Mouse (Mus musculus) heart, embryonic 15.5 days (tissue): ENCODE results near the gene Gpr162. TPM values are rescaled to one million over a fixed set of nuclear protein-coding genes. Genes with fewer than 3 reads are reported as not detected.
"Not testable (repeated sequence)": the region's sequence is repeated elsewhere in the genome, so short reads cannot be mapped to it uniquely, and the experiment has no call there.

ENCODE experiments used
- ATAC-seq: fragments of 200-750 bp; cut with Nextera tagmentation; replicated peaks from 2 replicates; pipeline ENCODE4 v1.8.0; 2017; ENCODE audit warnings: low read depth, moderate TSS enrichment; ENCODE audit not compliant: insufficient number of reproducible peaks, insufficient read depth, low FRiP score
- H3K27ac ChIP-seq: fragments of 300-500 bp; sonication (generic); 2 replicates; pipeline ENCODE4 v1.5.1; 2015; ENCODE audit warnings: mild to moderate bottlenecking, inconsistent platforms
- H3K27me3 ChIP-seq: fragments of 300-500 bp; sonication (generic); 2 replicates; pipeline ENCODE4 v1.6.1; 2015; ENCODE audit warnings: inconsistent platforms
- H3K36me3 ChIP-seq: fragments of 300-500 bp; sonication (generic); 2 replicates; pipeline ENCODE4 v1.6.1; 2015; ENCODE audit warnings: mild to moderate bottlenecking, inconsistent platforms
- H3K4me1 ChIP-seq: fragments of 300-500 bp; sonication (generic); replicated peaks from 2 replicates; pipeline ENCODE4 v1.6.1; 2015; ENCODE audit warnings: inconsistent platforms
- H3K4me2 ChIP-seq: fragments of 300-500 bp; sonication (generic); 2 replicates; pipeline ENCODE4 v1.6.1; 2015; ENCODE audit warnings: inconsistent platforms, mild to moderate bottlenecking, moderate library complexity
- H3K4me3 ChIP-seq: fragments of 300-500 bp; sonication (generic); 2 replicates; pipeline ENCODE4 v1.5.1; 2015; ENCODE audit warnings: mild to moderate bottlenecking, inconsistent platforms
- H3K9ac ChIP-seq: fragments of 300-500 bp; sonication (generic); 2 replicates; pipeline ENCODE4 v1.6.1; 2015; ENCODE audit warnings: mild to moderate bottlenecking, inconsistent platforms
- H3K9me3 ChIP-seq: fragments of 300-500 bp; sonication (generic); replicated peaks from 2 replicates; pipeline ENCODE4 v1.6.1; 2016; ENCODE audit warnings: inconsistent platforms
- WGBS: fragments of 180-500 bp; shearing (Covaris S2); methylation state at CpG from one replicate; pipeline ENCODE4 v1.1.7; 2015; ENCODE audit warnings: mixed read lengths; 5-methylcytosine and 5-hydroxymethylcytosine counted together
- polyA plus RNA-seq: library from polyadenylated mRNA; unstranded; fragments of >200 nt; fragmentation: Nextera tagmentation; extraction: Ambion mirVana; gene quantifications from 2 replicates; pipeline ENCODE4 v1.2.1, GENCODE M21; 2015

Gpr162 gene
- polyA plus RNA-seq, 1 experiment from 2014 or later = 2.4 TPM

DNA sequence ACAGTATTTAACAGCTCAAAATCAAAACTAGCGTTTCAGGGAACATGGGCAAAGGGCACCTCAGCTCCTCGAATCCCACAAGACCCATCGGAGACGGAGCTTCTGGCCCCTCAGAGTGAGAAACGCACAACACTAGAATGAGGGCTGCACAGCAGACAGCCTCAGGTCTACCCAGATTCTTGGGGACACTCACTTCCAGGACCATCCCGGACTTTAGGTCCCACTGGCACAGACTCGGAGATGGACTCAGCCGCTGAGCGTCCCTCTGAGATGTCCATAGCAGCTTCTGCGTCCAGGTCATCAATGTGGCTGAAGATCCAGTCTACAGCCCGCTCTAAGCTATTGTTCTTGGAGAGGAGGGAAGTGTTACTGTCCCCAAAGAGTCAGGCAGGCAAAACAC lies 46.7 kb downstream of the Gpr162 start:
- no peak overlapping the region for H3K27ac ChIP-seq
- no peaks in the 10 kb centered on the region for H3K9me3 ChIP-seq
- H3K4me3 ChIP-seq = no peak overlapping the region
- H3K9ac ChIP-seq = no peak overlapping the region
- WGBS = 96% methylated on average over 11 of the region's 11 CpGs
- no peaks in the 10 kb centered on the region for H3K27me3 ChIP-seq
- no peak overlapping the region for H3K4me2 ChIP-seq
- peaks cover 71% of the 10 kb centered on the region for H3K36me3 ChIP-seq
- H3K4me1 ChIP-seq = peaks cover 21% of the 10 kb centered on the region
- no peak for ATAC-seq

DNA sequence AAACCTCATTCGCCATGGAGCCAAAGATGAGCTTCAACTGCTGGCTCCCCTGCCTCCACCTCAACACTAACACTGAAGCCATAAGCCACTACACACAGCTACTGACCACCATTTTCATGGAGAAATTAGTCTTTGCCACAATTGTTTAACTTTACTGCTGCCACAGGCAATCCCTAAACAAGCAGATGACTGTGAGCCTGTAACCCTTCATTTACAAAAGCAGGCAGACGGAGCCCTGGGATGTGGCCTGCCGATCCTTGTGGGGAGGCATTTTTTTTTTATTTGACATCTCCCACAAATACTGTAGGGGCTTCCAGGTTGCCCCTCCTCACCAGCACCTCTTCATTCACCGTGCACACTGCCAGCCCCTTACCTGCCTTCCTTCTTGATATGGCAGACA lies 47.2 kb downstream of the Gpr162 start:
- Histone ChIP-seq H3K27me3 (no peaks in the 10 kb centered on the region), H3K36me3 (peaks cover 71% of the 10 kb centered on the region), H3K4me2 (no peak overlapping the region), H3K9me3 (no peaks in the 10 kb centered on the region), H3K4me3 (no peak overlapping the region), H3K4me1 (peaks cover 24% of the 10 kb centered on the region), H3K27ac (no peak overlapping the region), H3K9ac (no peak overlapping the region)
- whole genome bisulfite sequencing = 90% methylated on average over 4 of the region's 4 CpGs
- no peak for ATAC-seq

DNA sequence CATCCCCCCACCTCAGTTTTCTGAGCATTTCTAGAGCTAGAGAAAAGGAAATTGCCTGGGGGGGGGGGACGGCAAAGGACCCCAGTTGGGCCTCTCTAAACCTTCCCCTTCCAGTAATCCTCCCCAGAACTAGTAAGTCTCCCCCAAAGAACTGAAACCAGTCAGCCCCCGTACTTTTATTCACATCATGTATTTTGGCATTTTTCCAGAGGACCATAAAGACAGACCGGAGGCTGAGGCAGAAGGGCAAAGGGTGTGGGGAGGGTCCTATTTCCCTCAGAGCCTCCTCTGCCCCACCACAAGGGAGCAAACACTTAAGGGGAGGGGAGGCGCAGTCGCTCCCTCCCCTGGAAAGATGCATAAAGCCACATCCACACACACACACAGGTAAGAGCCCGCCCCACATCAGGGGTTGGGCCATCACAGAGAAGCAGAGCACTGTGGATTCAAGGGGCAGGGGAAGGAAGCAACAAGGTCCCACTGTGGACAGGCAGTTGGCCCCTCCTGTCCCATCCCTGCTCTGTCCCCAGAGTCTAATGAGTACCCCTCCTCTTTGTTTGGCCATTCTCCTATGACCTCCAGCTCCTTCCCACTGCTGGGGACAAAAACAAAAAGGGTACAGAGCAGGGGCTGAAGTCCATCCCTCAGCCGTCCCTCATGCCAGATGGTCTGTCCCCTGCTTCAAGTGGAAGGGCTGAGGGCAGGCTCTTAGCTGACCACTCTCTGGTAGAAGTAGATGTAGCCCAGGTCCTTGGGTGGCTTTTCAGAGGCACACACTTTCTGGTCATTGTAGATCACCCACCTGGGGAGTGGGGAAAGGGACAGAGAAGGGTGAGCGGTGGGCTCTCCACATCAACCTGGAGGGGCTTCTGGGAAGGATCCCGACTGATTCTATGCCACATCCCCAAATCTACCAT lies 48.7 kb downstream of the Gpr162 start:
- ATAC-seq = no peak
- H3K36me3 ChIP-seq = peaks cover 71% of the 10 kb centered on the region
- peaks cover 33% of the 10 kb centered on the region for H3K4me1 ChIP-seq

DNA sequence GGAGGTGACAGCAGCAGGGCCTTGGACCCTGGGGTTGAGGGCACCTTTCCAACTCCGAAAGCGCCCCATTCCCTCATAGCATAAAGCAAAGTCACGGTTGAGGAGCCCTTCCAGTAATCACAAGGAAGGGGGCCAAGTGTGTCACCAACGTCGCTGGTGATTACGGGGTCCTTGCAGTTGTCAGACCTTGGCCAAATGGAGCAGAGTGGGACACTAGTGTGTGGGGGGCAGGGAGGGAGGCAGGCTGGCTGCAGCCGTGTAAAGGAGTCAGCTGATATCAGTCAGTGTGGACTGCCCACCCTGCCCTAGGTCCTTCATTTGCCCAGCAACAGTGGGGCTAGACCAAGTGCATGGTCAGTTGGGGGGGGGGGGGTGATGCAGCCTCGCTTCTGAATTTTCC lies 49.3 kb downstream of the Gpr162 start:
- 32% methylated on average over 8 of the region's 8 CpGs for WGBS
- ATAC-seq = 0 out of 2 replicates have a peak, but pooled peaks have one; percentile 1
- H3K4me3 ChIP-seq = peak overlapping the region; percentile 87
- H3K36me3 ChIP-seq = peaks cover 67% of the 10 kb centered on the region
- peak overlapping the region; percentile 43; the same call in 1 of the 2 replicates for H3K9ac ChIP-seq
- H3K4me1 ChIP-seq = peaks cover 40% of the 10 kb centered on the region
- H3K9me3 ChIP-seq = no peaks in the 10 kb centered on the region
- H3K27me3 ChIP-seq = no peaks in the 10 kb centered on the region
- H3K4me2 ChIP-seq = peak overlapping the region; percentile 73
- peak overlapping the region; percentile 98 for H3K27ac ChIP-seq

More for the DNA sequence above, 48.7 kb downstream of the Gpr162 start:
- Histone ChIP-seq H3K4me2 (peak overlapping the region; percentile 73), H3K4me3 (no peak overlapping the region), H3K27me3 (no peaks in the 10 kb centered on the region), H3K9me3 (no peaks in the 10 kb centered on the region), H3K9ac (no peak overlapping the region), H3K27ac (0 out of 2 replicates have a peak overlapping the region, but pooled peaks have one; percentile 98)
- WGBS = 68% methylated on average over 9 of the region's 9 CpGs

DNA sequence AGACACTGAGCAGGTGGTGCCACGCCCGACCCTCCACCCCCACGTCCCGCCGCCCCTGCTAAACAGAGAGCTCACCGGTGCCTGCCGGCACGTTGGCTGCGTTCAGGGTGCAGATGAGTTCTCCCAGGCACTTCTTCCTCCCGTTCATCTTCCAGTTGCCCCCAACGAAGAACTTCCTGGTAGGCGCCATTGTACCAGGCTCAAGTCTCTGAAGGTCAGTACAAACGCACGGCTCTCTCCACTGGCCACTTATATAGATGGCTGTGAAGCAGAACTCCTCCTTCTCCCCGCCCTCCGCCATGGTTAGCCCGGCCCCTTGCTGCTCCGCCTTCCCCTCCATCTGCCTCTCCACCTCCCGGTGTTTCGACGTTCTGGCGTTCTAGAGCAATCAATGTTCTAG lies 49.9 kb downstream of the Gpr162 start, which contains the start of gene Tpi1:
TSS of gene Tpi1 (minus strand) at position 364 of the 400 bp plus-strand sequence.
- peaks cover 62% of the 10 kb centered on the region for H3K36me3 ChIP-seq
- whole genome bisulfite sequencing = under 1% methylated on average over 22 of the region's 22 CpGs
- H3K27ac ChIP-seq = peak within 1 kb of the TSS; percentile 98
- H3K4me2 ChIP-seq = peak within 1 kb of the TSS; percentile 73
- peak; percentile 85 for ATAC-seq
- peaks cover 42% of the 10 kb centered on the region for H3K4me1 ChIP-seq
- peak within 1 kb of the TSS; percentile 87 for H3K4me3 ChIP-seq
- peak within 1 kb of the TSS; percentile 89 for H3K9ac ChIP-seq
- no peaks in the 10 kb centered on the region for H3K27me3 ChIP-seq
- no peaks in the 10 kb centered on the region for H3K9me3 ChIP-seq

DNA sequence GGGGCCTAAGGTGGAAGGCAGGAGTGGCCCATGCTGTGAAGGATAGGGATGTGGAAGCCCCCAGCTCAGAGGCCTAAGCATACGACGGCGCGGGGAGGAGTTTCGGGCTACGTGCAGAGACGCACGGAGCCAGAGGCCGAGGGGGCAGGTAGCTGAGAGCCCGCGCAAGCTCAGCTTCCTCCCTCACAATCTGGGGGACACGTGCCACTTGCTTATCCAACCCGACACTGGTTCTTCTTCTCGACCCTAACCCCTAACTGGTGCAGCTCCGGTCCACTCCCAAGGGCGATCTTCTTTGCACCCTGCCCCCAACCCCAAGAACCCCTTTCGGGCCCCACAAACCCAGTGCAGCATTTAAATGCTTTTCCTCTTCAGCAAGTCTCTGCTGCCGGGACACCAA lies 50.3 kb downstream of the Gpr162 start:
- peaks cover 42% of the 10 kb centered on the region for H3K4me1 ChIP-seq
- WGBS = 0% methylated on average over 18 of the region's 18 CpGs
- H3K9me3 ChIP-seq = no peaks in the 10 kb centered on the region
- peak; percentile 73 for ATAC-seq
- H3K4me3 ChIP-seq = peak overlapping the region; percentile 87
- H3K36me3 ChIP-seq = peaks cover 57% of the 10 kb centered on the region
- H3K9ac ChIP-seq = peak overlapping the region; percentile 89
- peak overlapping the region; percentile 98 for H3K27ac ChIP-seq
- peak overlapping the region; percentile 73 for H3K4me2 ChIP-seq
- H3K27me3 ChIP-seq = no peaks in the 10 kb centered on the region

DNA sequence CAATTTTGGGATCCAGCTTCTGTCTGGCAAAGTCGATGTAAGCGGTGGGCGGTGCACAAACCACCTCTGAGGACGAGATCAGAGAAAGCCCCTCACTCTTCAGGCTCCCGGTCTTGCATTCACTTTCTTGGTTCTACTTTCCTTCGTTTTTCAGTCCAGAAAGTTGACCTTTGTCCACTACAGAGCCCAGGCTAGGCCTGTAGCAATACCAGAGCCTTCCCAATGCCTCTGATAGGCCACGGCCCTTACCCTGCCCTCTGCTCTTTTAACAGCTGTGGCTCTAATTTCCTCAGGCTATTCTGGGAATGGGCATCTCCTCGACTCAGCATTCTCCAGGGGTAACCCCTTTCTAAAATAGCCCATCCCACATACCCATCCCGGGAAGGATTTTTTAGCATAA lies 50.9 kb downstream of the Gpr162 start:
- H3K36me3 ChIP-seq = peaks cover 51% of the 10 kb centered on the region

DNA sequence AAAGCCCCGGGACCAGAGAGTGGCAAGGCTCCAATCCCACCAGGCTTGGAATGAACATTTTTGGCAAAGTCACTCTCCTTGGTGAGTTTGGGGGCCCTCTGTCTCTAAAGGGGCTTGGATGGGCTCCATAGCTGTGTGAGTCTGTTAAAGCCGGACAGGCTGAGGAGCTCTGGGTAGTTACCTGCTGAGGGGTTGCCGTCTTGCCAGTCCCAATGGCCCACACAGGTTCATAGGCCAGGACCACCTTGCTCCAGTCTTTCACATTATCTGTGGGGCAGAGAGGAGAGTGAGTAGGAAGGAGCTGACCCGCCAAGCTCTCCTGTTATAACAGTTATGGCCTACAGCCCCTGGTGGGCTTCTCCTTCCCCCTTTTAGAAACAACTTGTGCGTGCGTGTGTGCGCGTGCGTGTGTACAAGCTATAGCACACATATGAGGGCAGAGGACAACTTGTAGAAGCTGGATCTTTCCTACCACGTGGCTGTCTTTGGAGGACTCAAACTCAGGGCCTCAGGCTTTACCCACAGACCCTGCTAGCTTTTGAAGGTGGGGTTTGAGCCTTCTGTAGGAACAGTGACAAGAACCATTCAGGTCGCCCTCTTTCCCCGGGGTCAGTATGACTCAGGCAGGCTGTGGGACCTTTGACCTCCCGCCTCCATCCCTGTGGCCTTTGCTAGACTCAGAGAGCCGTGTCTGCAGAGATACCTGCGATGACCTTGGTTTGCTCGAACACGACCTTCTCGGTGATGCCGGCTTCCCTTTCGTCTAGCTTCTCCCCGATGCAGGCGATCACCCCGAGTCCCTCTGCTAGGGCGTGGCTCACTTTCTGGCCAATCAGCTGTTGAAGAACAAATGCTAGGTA lies 51.9 kb downstream of the Gpr162 start:
- Histone ChIP-seq H3K4me2 (peak overlapping the region; percentile 73), H3K4me1 (peaks cover 50% of the 10 kb centered on the region), H3K27ac (peak overlapping the region; percentile 98), H3K4me3 (peak overlapping the region; percentile 87), H3K27me3 (no peaks in the 10 kb centered on the region), H3K36me3 (peaks cover 42% of the 10 kb centered on the region), H3K9ac (peak overlapping the region; percentile 89), H3K9me3 (no peaks in the 10 kb centered on the region)
- 71% methylated on average over 24 of the region's 24 CpGs for WGBS
- ATAC-seq = no peak

More for the DNA sequence above, 50.9 kb downstream of the Gpr162 start:
- peak overlapping the region; percentile 73 for H3K4me2 ChIP-seq
- H3K4me3 ChIP-seq = peak overlapping the region; percentile 87
- H3K9ac ChIP-seq = peak overlapping the region; percentile 89
- ATAC-seq = no peak
- no peaks in the 10 kb centered on the region for H3K27me3 ChIP-seq
- peak overlapping the region; percentile 98 for H3K27ac ChIP-seq
- H3K4me1 ChIP-seq = peaks cover 47% of the 10 kb centered on the region
- no peaks in the 10 kb centered on the region for H3K9me3 ChIP-seq
- 16% methylated on average over 9 of the region's 9 CpGs for WGBS

DNA sequence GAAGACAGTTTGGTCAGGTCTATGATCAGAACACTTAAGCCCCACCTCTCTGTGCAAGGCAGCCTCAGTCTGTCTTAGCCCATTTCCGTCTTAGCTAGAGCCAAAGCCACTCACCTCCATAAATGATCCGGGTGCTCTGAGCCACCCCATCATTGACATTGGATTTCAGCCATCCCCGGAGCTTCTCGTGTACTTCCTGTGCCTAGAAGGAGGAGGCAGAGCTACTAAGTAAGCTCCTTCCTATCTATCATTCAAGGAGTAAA lies 52.4 kb downstream of the Gpr162 start:
- peak overlapping the region; percentile 73; the same call in 1 of the 2 replicates for H3K4me2 ChIP-seq
- H3K27me3 ChIP-seq = no peaks in the 10 kb centered on the region
- H3K9ac ChIP-seq = no peak overlapping the region
- 75% methylated on average over 4 of the region's 4 CpGs for WGBS
- H3K4me3 ChIP-seq = 0 out of 2 replicates have a peak overlapping the region, but pooled peaks have one; percentile 5
- peaks cover 54% of the 10 kb centered on the region for H3K4me1 ChIP-seq
- H3K36me3 ChIP-seq = peaks cover 36% of the 10 kb centered on the region
- H3K9me3 ChIP-seq = no peaks in the 10 kb centered on the region
- H3K27ac ChIP-seq = peak overlapping the region; percentile 98; the same call in 1 of the 2 replicates
- ATAC-seq = no peak

GRCm38 (mm10) chr6:124810566-124811402 lies 53.0 kb downstream of the Gpr162 start:
- not testable (repeated sequence) for H3K4me3 ChIP-seq, H3K9ac ChIP-seq
- H3K4me1 ChIP-seq = peaks cover 60% of the 10 kb centered on the region

More at GRCm38 (mm10) chr6:124810566-124811402, 53.0 kb downstream of the Gpr162 start:
- not testable (repeated sequence) for ATAC-seq, H3K27me3 ChIP-seq, H3K9me3 ChIP-seq
- H3K27ac ChIP-seq = peak overlapping the region; percentile 91
- H3K4me2 ChIP-seq = 0 out of 2 replicates have a peak overlapping the region, but pooled peaks have one; percentile 86
- H3K36me3 ChIP-seq = peaks cover 32% of the 10 kb centered on the region
- WGBS = 76% methylated on average over 11 of the region's 11 CpGs
